Mouse (Mus musculus) brain, embryonic 14.5 days (tissue): ENCODE data around the gene Alox12b.

Experiments used
- CTCF ChIP-seq: fragments of 200-500 bp; IDR thresholded peaks from 2 replicates; pipeline ENCODE4 v1.5.1; 2012; ENCODE audit warnings: inconsistent platforms, mild to moderate bottlenecking, moderate library complexity, borderline replicate concordance; ENCODE audit not compliant: insufficient read depth, insufficient read length; ENCODE audit errors: extremely low read depth
- POLR2A ChIP-seq: fragments of 200-500 bp; IDR thresholded peaks from 2 replicates; pipeline ENCODE4 v1.6.1; 2012; ENCODE audit warnings: mild to moderate bottlenecking, inconsistent platforms, borderline replicate concordance; ENCODE audit not compliant: poor library complexity, insufficient read depth, insufficient read length, severe bottlenecking; ENCODE audit errors: extremely low read depth

- TF ChIP-seq CTCF (no peak), POLR2A (no peak)
Measured at GRCm38 (mm10) chr11:69110319-69111046, 46.3 kb upstream of the Alox12b start.
